16 mouse cellular contexts compared by ENCODE assay signal in genomic region chr12:76677068-76677467, GRCm38 (mm10). TPM values are rescaled to one million over a fixed set of nuclear protein-coding genes. Genes with fewer than 3 reads are reported as not detected.
DNase-seq lines count a peak whose midpoint lies in the region; ATAC-seq lines count a peak whose summit lies in the region.
"Had no signal": no experiment of that assay in that cellular context is flagged by ENCODE, and none has a peak within 500 bp of the region (broad histone marks: within the 10 kb centered on the region; RNA-seq: fewer than 3 reads in every experiment).

No protein-coding gene starts in this region.

- 0 out of 2 replicates have a peak overlapping the region, but pooled peaks have one; percentile 40 for H3K9ac ChIP-seq in heart, embryonic 13.5 days
- H3K9ac ChIP-seq in liver, embryonic 11.5 days (ENCODE audit: low read depth, low read length) = no peak overlapping the region
- H3K9ac ChIP-seq in liver, embryonic 16.5 days (ENCODE audit: low read depth, low read length) = peak overlapping the region; percentile 49; the same call in 1 of the 2 replicates

- no peaks in the 10 kb centered on the region for H3K9me3 ChIP-seq in heart, embryonic 13.5 days
- H3K9me3 ChIP-seq in liver, embryonic 11.5 days (ENCODE audit: control insufficient read depth, low read length) = no peaks in the 10 kb centered on the region
- no peaks in the 10 kb centered on the region for H3K9me3 ChIP-seq in liver, embryonic 16.5 days (replicated peaks; ENCODE audit: control insufficient read depth, low read length)
- H3K9me3 ChIP-seq: embryonic facial prominence, embryonic 10.5 days; hindbrain, embryonic 10.5 days had no signal

- H3K27ac ChIP-seq in heart, embryonic 13.5 days (replicated peaks) = peak overlapping the region; percentile 8; the same call in 1 of the 2 replicates
- H3K27ac ChIP-seq in liver, embryonic 11.5 days (ENCODE audit: low read depth, low read length) = peak overlapping the region; percentile 94
- peak overlapping the region; percentile 97 for H3K27ac ChIP-seq in liver, embryonic 16.5 days (ENCODE audit: low read length)
- H3K27ac ChIP-seq: kidney, postnatal 0 days had no signal

- no peaks in the 10 kb centered on the region for H3K27me3 ChIP-seq in heart, embryonic 13.5 days (replicated peaks)
- H3K27me3 ChIP-seq in liver, embryonic 11.5 days (replicated peaks; ENCODE audit: control insufficient read depth, insufficient read depth, low read length) = no peaks in the 10 kb centered on the region
- no peaks in the 10 kb centered on the region for H3K27me3 ChIP-seq in liver, embryonic 16.5 days (ENCODE audit: control insufficient read depth, insufficient read depth, low read depth, low read length)

- no peak for DNase-seq in heart, postnatal 14 days
- no peak for DNase-seq in liver, embryonic 11.5 days (ENCODE audit: low spot score)
- no peak for DNase-seq in liver
- peak; percentile 15 for DNase-seq in NIH3T3 (ENCODE audit: low read depth)
- DNase-seq in left cerebral cortex, postnatal 36 days (ENCODE audit: low spot score in 2 of 2) = no peak
- no peak for DNase-seq in layer of hippocampus, adult 11-12 months (ENCODE audit: low spot score)
- DNase-seq: cerebellum, adult 11-12 months; gastrocnemius, postnatal 36 days; layer of hippocampus, adult 9-11 months had no signal

- peak overlapping the region; percentile 51 for H3K4me2 ChIP-seq in heart, embryonic 13.5 days
- H3K4me2 ChIP-seq in liver, embryonic 11.5 days = peak overlapping the region; percentile 19; the same call in 1 of the 2 replicates
- peak overlapping the region; percentile 42 for H3K4me2 ChIP-seq in liver, embryonic 16.5 days (ENCODE audit: low read depth, low read length)
- H3K4me2 ChIP-seq: midbrain, embryonic 11.5 days had no signal

- no peaks in the 10 kb centered on the region for H3K36me3 ChIP-seq in heart, embryonic 13.5 days
- no peaks in the 10 kb centered on the region for H3K36me3 ChIP-seq in liver, embryonic 11.5 days (ENCODE audit: control insufficient read depth, insufficient read depth, low read length)
- H3K36me3 ChIP-seq in liver, embryonic 16.5 days (ENCODE audit: control insufficient read depth, insufficient read depth) = peaks cover 6% of the 10 kb centered on the region
- H3K36me3 ChIP-seq: embryonic facial prominence, embryonic 10.5 days; hindbrain, embryonic 10.5 days had no signal

- peaks cover 64% of the 10 kb centered on the region for H3K4me1 ChIP-seq in heart, embryonic 13.5 days
- H3K4me1 ChIP-seq in liver, embryonic 11.5 days (replicated peaks; ENCODE audit: control insufficient read depth, insufficient read depth, low read length) = peaks cover 81% of the 10 kb centered on the region
- H3K4me1 ChIP-seq in liver, embryonic 16.5 days (ENCODE audit: control insufficient read depth, low read depth, low read length) = peaks cover 90% of the 10 kb centered on the region

- 47% methylated on average over 7 of the region's 7 CpGs for WGBS in heart, embryonic 13.5 days
- 59% methylated on average over 7 of the region's 7 CpGs for WGBS in liver, embryonic 11.5 days
- 64% methylated on average over 7 of the region's 7 CpGs for WGBS in liver, embryonic 16.5 days (ENCODE audit: insufficient replicate concordance)

- H3K4me3 ChIP-seq in heart, embryonic 13.5 days = no peak overlapping the region
- H3K4me3 ChIP-seq in liver, embryonic 11.5 days (ENCODE audit: low read depth, low read length) = no peak overlapping the region
- peak overlapping the region; percentile 18; the same call in 1 of the 2 replicates for H3K4me3 ChIP-seq in liver, embryonic 16.5 days (ENCODE audit: low read depth, low read length)
- H3K4me3 ChIP-seq: embryonic facial prominence, embryonic 10.5 days; hindbrain, embryonic 10.5 days; myocyte had no signal

- intact Hi-C loops in heart, postnatal 14 days (cut with DNase I) = loop anchor here (5.0 kb wide), 1 partner anchor 485 kb away; no protein-coding TSS in a partner anchor
- intact Hi-C loops in left cerebral cortex, postnatal 36 days (cut with DNase I) = no loop called here

- no peak for ATAC-seq in heart, embryonic 13.5 days (ENCODE audit: extremely low read depth, insufficient number of reproducible peaks, low FRiP score, low TSS enrichment)
- no peak for ATAC-seq in liver, embryonic 11.5 days (replicated peaks; ENCODE audit: low FRiP score)
- no peak for ATAC-seq in liver, embryonic 16.5 days (ENCODE audit: low read depth)

RNA-seq across cellular contexts. Expression of gene Sptb, which starts 33.3 kb away (rescaled TPM):
- 5.1 and 5.2 TPM in 2 replicates for polyA plus RNA-seq in heart, embryonic 13.5 days (2015; fragmentation: Nextera tagmentation; extraction: Ambion mirVana)
- 10 to 100 TPM; 67.8 to 70.3 TPM for total RNA-seq in heart, postnatal 14 days (2021)
- 53.4 and 61.2 TPM in 2 replicates for polyA plus RNA-seq in liver, embryonic 11.5 days (2014; fragmentation: Nextera tagmentation; extraction: Ambion mirVana)
- 66.5 and 77.6 TPM in 2 replicates for polyA plus RNA-seq in liver, embryonic 16.5 days (2015; fragmentation: Nextera tagmentation; extraction: Ambion mirVana)
- total RNA-seq in left cerebral cortex, postnatal 36 days (2021) = 10 to 100 TPM; 81.7 to 90.4 TPM

Comparison
In these comparisons a context has a peak if more than half of its experiments do, and no peak if none do; other contexts are left out.
1. H3K27ac ChIP-seq: peak in every context shown above with its lines; median percentile 97 in liver, embryonic 16.5 days; 94 in liver, embryonic 11.5 days; 8 in heart, embryonic 13.5 days.